Mouse (Mus musculus) spleen, adult 10 weeks (tissue): ENCODE measurements around the gene Agap1. TPM values are rescaled to one million over a fixed set of nuclear protein-coding genes. Genes with fewer than 3 reads are reported as not detected.

Experiments used
- polyA plus RNA-seq: library from polyadenylated mRNA; stranded (reverse); fragments of 350-450 nt; fragmentation: Illumina TruSeq; extraction: RNeasy Lipid Tissue Mini Kit (QIAGEN cat#74804); gene quantifications from one replicate; pipeline ENCODE4 v1.2.3, GENCODE M21; 2015; ENCODE audit warnings: low replicate concordance; ENCODE audit not compliant: insufficient read depth

The Agap1 gene
- 3.2 TPM for polyA plus RNA-seq

GRCm38 (mm10) chr1:89454196-89455123, at the start of gene Agap1:
Agap1 (plus strand) TSS chr1:89454806.

GRCm38 (mm10) chr1:89931120-89931519, 476.5 kb downstream of the Agap1 start, which contains the start of gene Gbx2:
Gbx2 (minus strand) TSS chr1:89931179.

